Mouse (Mus musculus) liver, adult (tissue): ENCODE results near the gene Snrpg.

ENCODE experiments used
- GATA4 ChIP-seq: IDR thresholded peaks from 2 replicates; pipeline ENCODE4 v1.6.1; 2014; ENCODE audit warnings: mild to moderate bottlenecking, low read length; ENCODE audit not compliant: insufficient replicate concordance

Snrpg gene

DNA sequence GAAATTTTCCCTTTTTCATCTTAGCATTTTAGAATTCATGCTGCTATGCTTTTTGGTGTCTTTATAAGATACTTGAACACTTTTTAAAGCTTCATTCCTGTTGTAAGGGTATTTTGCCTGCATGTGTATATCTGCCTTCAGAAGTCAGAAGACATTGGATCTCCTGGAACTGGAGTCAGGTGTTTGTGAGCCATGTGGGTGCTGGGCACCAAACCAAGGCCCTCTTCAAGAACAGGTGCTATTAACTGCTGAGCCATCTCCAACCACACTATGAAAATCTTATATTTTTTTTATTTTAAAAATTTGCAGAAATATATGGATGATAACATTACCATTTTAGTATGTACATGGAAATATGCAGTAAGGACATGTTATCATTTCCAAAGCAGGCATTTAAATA is 35.2 kb downstream of the Snrpg start:
- TF ChIP-seq GATA4, result no peak

GRCm38 (mm10) chr6:86418711-86419110 is 47.6 kb downstream of the Snrpg start:
- TF ChIP-seq GATA4, result no peak

DNA sequence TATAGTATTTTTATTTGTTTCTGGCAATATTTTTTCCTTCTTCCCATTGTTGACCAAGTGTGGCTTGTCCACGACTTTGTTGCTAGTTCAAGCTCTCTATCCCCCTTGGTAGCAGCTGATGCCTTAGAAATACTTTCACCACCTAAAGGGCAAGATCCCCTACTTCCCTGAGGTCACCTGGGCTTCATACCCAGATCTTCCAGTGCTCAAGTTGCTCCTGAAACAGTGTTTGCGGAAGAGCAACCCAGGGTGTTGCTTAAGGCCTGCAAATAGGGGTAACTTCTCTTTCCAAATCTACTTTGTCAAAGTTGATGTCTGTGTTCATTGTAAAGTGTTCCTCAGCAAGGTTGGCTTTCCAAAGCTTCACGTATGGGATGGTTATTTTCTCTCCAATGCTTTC is 48.1 kb downstream of the Snrpg start:
- TF ChIP-seq GATA4, result no peak

DNA sequence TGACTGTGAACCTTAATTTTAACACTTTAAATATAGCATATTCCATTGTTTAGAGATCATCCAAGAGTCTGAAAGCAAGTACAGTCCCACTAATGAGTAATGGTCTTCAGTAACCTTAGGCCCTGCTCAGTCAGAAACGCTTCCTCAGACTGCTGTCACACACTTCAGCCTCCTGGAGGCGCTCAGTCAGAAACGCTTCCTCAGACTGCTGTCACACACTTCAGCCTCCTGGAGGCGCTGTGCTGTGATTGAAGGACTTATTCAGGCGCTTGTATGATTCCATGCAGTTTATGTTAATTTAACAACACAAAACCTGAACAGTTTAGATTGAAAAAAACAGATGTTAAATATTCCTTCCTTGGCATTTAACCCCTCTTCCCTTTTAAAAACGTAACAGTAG is 49.4 kb downstream of the Snrpg start:
- no peak for TF ChIP-seq GATA4

DNA sequence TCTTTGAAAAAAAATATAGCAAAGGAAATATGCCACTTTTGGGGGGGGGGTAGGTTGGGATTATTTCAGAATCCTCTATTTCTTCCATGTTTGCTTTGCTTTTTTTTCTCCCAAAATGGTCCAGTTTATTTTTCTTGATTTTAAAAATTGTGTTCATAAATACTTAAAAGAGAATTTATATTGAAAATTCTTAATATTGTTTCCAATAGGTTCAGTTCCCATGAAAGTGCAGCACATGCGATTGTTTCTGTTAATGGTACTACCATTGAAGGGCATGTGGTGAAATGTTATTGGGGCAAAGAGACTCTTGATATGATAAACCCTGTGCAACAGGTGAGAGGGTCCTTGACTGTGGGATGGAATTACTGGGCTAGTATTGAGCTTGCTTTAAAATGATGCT is 55.3 kb downstream of the Snrpg start, which contains the start of gene Gm44790:
TSS of gene Gm44790 (plus strand) at position 301 of the 400 bp plus-strand sequence.
- no peak for TF ChIP-seq GATA4
